Mouse (Mus musculus): ENCODE data around the gene Lrriq4.

DNA sequence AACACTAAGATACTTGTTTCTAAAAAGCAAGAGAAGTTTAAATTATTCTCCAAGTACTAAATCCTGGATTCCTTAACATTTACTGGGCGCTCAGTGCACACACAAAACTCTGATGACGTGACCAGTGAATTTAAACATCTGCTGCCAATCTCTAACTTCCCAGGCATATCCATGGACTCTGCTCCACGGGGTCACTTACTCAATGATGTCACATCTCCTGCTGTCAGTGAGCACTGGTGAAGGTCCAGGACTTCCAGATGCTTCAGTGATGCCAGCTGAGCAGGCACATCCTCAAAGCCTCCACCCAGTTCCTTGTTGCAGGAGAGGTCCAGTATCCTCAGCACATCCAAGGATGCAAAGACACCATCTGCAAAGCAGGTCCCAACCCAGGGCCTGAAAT is 42.9 kb downstream of the Lrriq4 start:
- TF ChIP-seq GATA1 (IDR thresholded peaks at IDR 0.05; ENCODE audit: borderline replicate concordance, low read length) = no peak
- no peak for TF ChIP-seq FLI1 (IDR thresholded peaks at IDR 0.05; ENCODE audit: low read length)

All from megakaryocyte, embryonic 14.5 days (primary cell).